Mouse (Mus musculus): ENCODE measurements around the gene 6030445D17Rik. TPM values are rescaled to one million over a fixed set of nuclear protein-coding genes. Genes with fewer than 3 reads are reported as not detected.

Gene 6030445D17Rik
- 0.50 TPM for polyA plus RNA-seq (2014; fragmentation: Illumina TruSeq; extraction: RNeasy Lipid Tissue Mini Kit (QIAGEN cat#74804); ENCODE audit: low read depth, low replicate concordance)

GRCm38 (mm10) chr4:136462086-136462838 is at the start of gene 6030445D17Rik:
6030445D17Rik (plus strand) TSS chr4:136462250.

GRCm38 (mm10) chr4:136423224-136423623 is 38.8 kb upstream of the 6030445D17Rik start, which contains the start of gene Htr1d:
Htr1d (plus strand) TSS chr4:136423524.

GRCm38 (mm10) chr4:136469371-136469903 is 7.4 kb downstream of the 6030445D17Rik start, which contains the start of gene Luzp1:
Luzp1 (plus strand) TSS chr4:136469761.

Other genes with a start within 250 kb of the 6030445D17Rik start
- 23.3 TPM for gene Tcea3, start 214.5 kb upstream of the 6030445D17Rik start, polyA plus RNA-seq (2014; fragmentation: Illumina TruSeq; extraction: RNeasy Lipid Tissue Mini Kit (QIAGEN cat#74804); ENCODE audit: low read depth, low replicate concordance)
- gene Zfp46, start 177.6 kb upstream of the 6030445D17Rik start, polyA plus RNA-seq (2014; fragmentation: Illumina TruSeq; extraction: RNeasy Lipid Tissue Mini Kit (QIAGEN cat#74804); ENCODE audit: low read depth, low replicate concordance): 10.0 TPM
- 145 TPM for gene Hnrnpr, start 151.3 kb upstream of the 6030445D17Rik start, polyA plus RNA-seq (2014; fragmentation: Illumina TruSeq; extraction: RNeasy Lipid Tissue Mini Kit (QIAGEN cat#74804); ENCODE audit: low read depth, low replicate concordance)
- 0.19 TPM for gene Htr1d, start 38.7 kb upstream of the 6030445D17Rik start, polyA plus RNA-seq (2014; fragmentation: Illumina TruSeq; extraction: RNeasy Lipid Tissue Mini Kit (QIAGEN cat#74804); ENCODE audit: low read depth, low replicate concordance)
- gene Luzp1, start 7.5 kb downstream of the 6030445D17Rik start, polyA plus RNA-seq (2014; fragmentation: Illumina TruSeq; extraction: RNeasy Lipid Tissue Mini Kit (QIAGEN cat#74804); ENCODE audit: low read depth, low replicate concordance): 123 TPM
- gene Kdm1a, start 140.5 kb downstream of the 6030445D17Rik start, polyA plus RNA-seq (2014; fragmentation: Illumina TruSeq; extraction: RNeasy Lipid Tissue Mini Kit (QIAGEN cat#74804); ENCODE audit: low read depth, low replicate concordance): 126 TPM
- not detected for gene Tex46, start 148.2 kb downstream of the 6030445D17Rik start, polyA plus RNA-seq (2014; fragmentation: Illumina TruSeq; extraction: RNeasy Lipid Tissue Mini Kit (QIAGEN cat#74804); ENCODE audit: low read depth, low replicate concordance)
- not detected for gene Lactbl1, start 160.4 kb downstream of the 6030445D17Rik start, polyA plus RNA-seq (2014; fragmentation: Illumina TruSeq; extraction: RNeasy Lipid Tissue Mini Kit (QIAGEN cat#74804); ENCODE audit: low read depth, low replicate concordance)

Measured in sigmoid colon, adult 10 weeks (tissue).